Mouse (Mus musculus) hindbrain, embryonic 13.5 days (tissue): ENCODE measurements around the gene Ccl17. TPM values are rescaled to one million over a fixed set of nuclear protein-coding genes. Genes with fewer than 3 reads are reported as not detected.

Source experiments
- ATAC-seq: fragments of 200-750 bp; cut with Nextera tagmentation; 2 replicates; pipeline ENCODE4 v1.8.0; 2017; ENCODE audit warnings: moderate TSS enrichment; ENCODE audit not compliant: low FRiP score
- H3K27ac ChIP-seq: fragments of 300-500 bp; sonication (generic); 2 replicates; pipeline ENCODE4 v1.5.1; 2015; ENCODE audit warnings: inconsistent platforms, mild to moderate bottlenecking, moderate library complexity
- H3K27me3 ChIP-seq: fragments of 300-500 bp; sonication (generic); 2 replicates; pipeline ENCODE4 v1.6.1; 2015; ENCODE audit warnings: mild to moderate bottlenecking, inconsistent platforms
- H3K36me3 ChIP-seq: fragments of 300-500 bp; sonication (generic); 2 replicates; pipeline ENCODE4 v1.6.1; 2015; ENCODE audit warnings: mild to moderate bottlenecking, inconsistent platforms
- H3K4me1 ChIP-seq: fragments of 300-500 bp; sonication (generic); replicated peaks from 2 replicates; pipeline ENCODE4 v1.6.1; 2015; ENCODE audit warnings: inconsistent platforms
- H3K4me2 ChIP-seq: fragments of 300-500 bp; sonication (generic); 2 replicates; pipeline ENCODE4 v1.6.1; 2015; ENCODE audit warnings: inconsistent platforms, mild to moderate bottlenecking, moderate library complexity
- H3K4me3 ChIP-seq: fragments of 300-500 bp; sonication (generic); 2 replicates; pipeline ENCODE4 v1.5.1; 2015; ENCODE audit warnings: mild to moderate bottlenecking, inconsistent platforms
- H3K9ac ChIP-seq: fragments of 300-500 bp; sonication (generic); 2 replicates; pipeline ENCODE4 v1.6.1; 2015; ENCODE audit warnings: mild to moderate bottlenecking, inconsistent platforms
- H3K9me3 ChIP-seq: fragments of 300-500 bp; sonication (generic); 2 replicates; pipeline ENCODE4 v1.6.1; 2016; ENCODE audit warnings: inconsistent platforms
- WGBS: fragments of 180-500 bp; shearing (Covaris S2); methylation state at CpG from one replicate; pipeline ENCODE4 v1.1.7; 2015; 5-methylcytosine and 5-hydroxymethylcytosine counted together
- polyA plus RNA-seq: library from polyadenylated mRNA; unstranded; fragments of >200 nt; fragmentation: Nextera tagmentation; extraction: Ambion mirVana; gene quantifications from 2 replicates; pipeline ENCODE4 v1.2.1, GENCODE M21; 2015

Gene Ccl17
- 0.43 TPM in 1 of 2 replicates, not detected in the other for polyA plus RNA-seq

DNA sequence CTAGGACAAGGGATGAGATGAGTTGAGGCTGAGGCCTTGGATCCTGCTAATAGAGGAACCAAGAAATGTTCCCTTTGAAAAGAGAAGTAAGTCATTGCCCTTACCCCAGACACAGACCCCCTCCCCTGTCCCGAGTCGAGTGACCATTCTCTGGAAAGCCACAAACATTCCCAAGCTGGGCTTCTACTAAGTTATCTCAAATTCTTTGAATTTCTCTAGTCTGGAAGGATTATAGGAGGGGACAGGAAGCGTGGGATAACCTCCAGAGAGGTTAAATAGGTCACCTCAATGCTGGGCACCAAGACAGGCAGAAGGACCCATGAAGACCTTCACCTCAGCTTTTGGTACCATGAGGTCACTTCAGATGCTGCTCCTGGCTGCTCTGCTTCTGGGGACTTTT, at the start of gene Ccl17:
Gene Ccl17, plus strand, starts transcription at position 301 of the 400 bp plus-strand sequence.
- Histone ChIP-seq H3K4me3 (no peak within 1 kb of the TSS), H3K9ac (no peak within 1 kb of the TSS), H3K27me3 (no peaks in the 10 kb centered on the region), H3K4me1 (peaks cover 16% of the 10 kb centered on the region), H3K4me2 (no peak within 1 kb of the TSS), H3K9me3 (no peaks in the 10 kb centered on the region), H3K27ac (no peak within 1 kb of the TSS), H3K36me3 (no peaks in the 10 kb centered on the region)
- 74% methylated on average over 3 of the region's 3 CpGs for WGBS
- ATAC-seq, result no peak

GRCm38 (mm10) chr8:94767035-94767434, 43.2 kb upstream of the Ccl17 start:
- Histone ChIP-seq H3K4me3 (no peak overlapping the region), H3K27me3 (peaks cover 25% of the 10 kb centered on the region), H3K4me2 (no peak overlapping the region), H3K36me3 (no peaks in the 10 kb centered on the region), H3K27ac (no peak overlapping the region), H3K9ac (no peak overlapping the region), H3K9me3 (no peaks in the 10 kb centered on the region), H3K4me1 (peaks cover 14% of the 10 kb centered on the region)
- WGBS, result 87% methylated on average over 9 of the region's 9 CpGs
- no peak for ATAC-seq

- H3K4me3 ChIP-seq, result no peak overlapping the region
- ATAC-seq, result no peak
- H3K4me2 ChIP-seq, result no peak overlapping the region
- H3K4me1 ChIP-seq, result peaks cover 36% of the 10 kb centered on the region
- H3K9me3 ChIP-seq, result no peaks in the 10 kb centered on the region
- no peaks in the 10 kb centered on the region for H3K36me3 ChIP-seq
- no peak overlapping the region for H3K27ac ChIP-seq
- 32% methylated on average over 6 of the region's 6 CpGs for WGBS
- H3K9ac ChIP-seq, result no peak overlapping the region
- H3K27me3 ChIP-seq, result peaks cover 25% of the 10 kb centered on the region
Measured at GRCm38 (mm10) chr8:94770945-94771344, 39.3 kb upstream of the Ccl17 start.

DNA sequence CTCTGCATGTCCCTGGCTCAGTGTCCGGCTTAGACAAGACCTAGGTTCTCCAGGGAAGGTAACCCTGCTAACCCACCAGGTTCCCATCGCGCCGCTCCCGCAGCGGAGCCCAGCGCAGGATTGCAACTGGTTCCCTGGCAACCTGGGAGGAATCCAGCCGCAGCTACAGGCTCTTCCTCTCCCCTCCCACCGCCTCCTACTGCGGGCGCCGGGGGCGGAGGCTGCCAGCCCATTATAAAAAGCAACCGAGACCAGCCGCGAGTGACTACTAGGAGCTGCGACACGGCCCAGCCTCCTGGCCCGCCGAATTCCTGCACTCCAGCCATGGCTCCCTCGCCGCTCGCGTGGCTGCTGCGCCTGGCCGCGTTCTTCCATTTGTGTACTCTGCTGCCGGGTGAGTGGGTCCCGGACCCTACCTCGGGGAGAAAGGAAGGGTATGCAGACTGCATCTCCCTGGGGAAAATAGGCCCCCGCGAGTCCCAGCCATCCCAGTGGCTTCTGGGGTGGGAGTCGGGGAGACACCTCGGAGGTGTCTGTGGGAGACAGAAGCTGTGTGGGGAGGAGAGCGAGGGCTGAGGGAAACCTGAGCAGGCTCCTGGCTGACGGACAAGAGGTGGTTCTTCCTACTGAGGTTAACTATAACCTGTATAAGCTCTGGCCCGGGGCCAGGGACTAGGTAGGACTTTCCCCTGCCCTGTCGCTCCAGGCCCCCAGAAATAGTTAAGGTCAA, 38.1 kb upstream of the Ccl17 start, which contains the start of gene Cx3cl1:
Gene Cx3cl1, plus strand, starts transcription at position 69 of the 730 bp plus-strand sequence.
- H3K4me2 ChIP-seq, result peak within 1 kb of the TSS; percentile 64
- peak within 1 kb of the TSS; percentile 49 for H3K4me3 ChIP-seq
- H3K4me1 ChIP-seq, result peaks cover 36% of the 10 kb centered on the region
- peak within 1 kb of the TSS; percentile 55 for H3K27ac ChIP-seq
- H3K36me3 ChIP-seq, result no peaks in the 10 kb centered on the region
- under 1% methylated on average over 38 of the region's 38 CpGs for WGBS
- no peaks in the 10 kb centered on the region for H3K9me3 ChIP-seq
- peaks cover 25% of the 10 kb centered on the region for H3K27me3 ChIP-seq
- peak; percentile 82 for ATAC-seq
- peak within 1 kb of the TSS; percentile 74 for H3K9ac ChIP-seq

GRCm38 (mm10) chr8:94773048-94773447, 37.2 kb upstream of the Ccl17 start:
- H3K9ac ChIP-seq, result no peak overlapping the region
- H3K36me3 ChIP-seq, result no peaks in the 10 kb centered on the region
- peaks cover 25% of the 10 kb centered on the region for H3K27me3 ChIP-seq
- WGBS, result 43% methylated on average over 6 of the region's 6 CpGs
- H3K4me1 ChIP-seq, result peaks cover 39% of the 10 kb centered on the region
- H3K9me3 ChIP-seq, result no peaks in the 10 kb centered on the region
- H3K27ac ChIP-seq, result no peak overlapping the region
- ATAC-seq, result no peak
- H3K4me3 ChIP-seq, result peak overlapping the region; percentile 49
- H3K4me2 ChIP-seq, result peak overlapping the region; percentile 64

GRCm38 (mm10) chr8:94773700-94774171, 36.5 kb upstream of the Ccl17 start:
- WGBS, result 17% methylated on average over 12 of the region's 12 CpGs
- Histone ChIP-seq H3K4me3 (0 out of 2 replicates have a peak overlapping the region, but pooled peaks have one; percentile 7), H3K27ac (no peak overlapping the region; the same call in 1 of the 2 replicates), H3K4me1 (peaks cover 46% of the 10 kb centered on the region), H3K9ac (peak overlapping the region; percentile 36; the same call in 1 of the 2 replicates), H3K27me3 (peaks cover 22% of the 10 kb centered on the region), H3K36me3 (no peaks in the 10 kb centered on the region), H3K9me3 (no peaks in the 10 kb centered on the region), H3K4me2 (peak overlapping the region; percentile 64)
- ATAC-seq, result no peak

DNA sequence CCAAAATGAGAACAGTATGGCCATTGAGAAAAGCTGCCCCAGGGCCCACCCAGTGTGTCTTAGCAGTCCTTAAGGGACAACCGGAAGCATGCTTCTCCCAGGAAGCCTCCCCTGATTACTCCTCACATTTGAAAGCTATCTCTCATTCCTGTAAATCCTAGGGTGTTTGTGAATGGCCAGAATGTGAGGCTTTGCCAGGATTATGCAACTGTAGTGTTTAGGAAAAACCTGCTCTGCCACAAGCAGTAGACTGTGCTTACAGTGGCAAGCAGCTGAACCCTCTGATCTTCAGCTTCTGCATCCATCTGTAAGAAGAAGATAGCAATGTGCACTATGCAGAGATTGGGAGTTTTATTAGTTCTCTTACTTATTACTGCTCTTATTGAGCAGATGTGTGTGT, 35.7 kb upstream of the Ccl17 start:
- 0 out of 2 replicates have a peak, but pooled peaks cover 3% of the 10 kb centered on the region for H3K36me3 ChIP-seq
- WGBS, result 100% methylated on average over 1 of the region's 1 CpGs
- no peaks in the 10 kb centered on the region for H3K9me3 ChIP-seq
- H3K27ac ChIP-seq, result no peak overlapping the region
- peaks cover 15% of the 10 kb centered on the region for H3K27me3 ChIP-seq
- H3K9ac ChIP-seq, result no peak overlapping the region
- no peak overlapping the region for H3K4me3 ChIP-seq
- no peak for ATAC-seq
- no peak overlapping the region for H3K4me2 ChIP-seq
- H3K4me1 ChIP-seq, result peaks cover 49% of the 10 kb centered on the region

DNA sequence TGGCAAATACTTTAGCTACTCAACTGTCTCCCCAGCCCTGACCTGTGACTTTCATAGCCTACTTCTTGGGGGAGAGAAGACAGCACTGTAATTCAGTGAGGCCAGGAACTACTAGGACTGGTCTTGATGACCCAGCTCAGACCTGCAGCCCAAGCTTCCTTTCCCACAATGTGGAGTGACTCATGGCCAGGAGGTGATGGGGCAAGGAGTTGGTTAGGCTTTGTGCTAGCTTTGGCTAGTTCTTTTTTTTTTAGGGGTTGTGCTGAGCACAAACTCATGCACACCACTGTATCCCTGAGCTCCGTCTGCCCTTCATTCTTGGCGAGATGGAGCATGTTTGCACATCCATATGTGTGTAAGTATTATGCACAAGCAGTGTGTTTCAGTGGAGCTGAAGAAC, 33.9 kb upstream of the Ccl17 start:
- H3K9me3 ChIP-seq, result no peaks in the 10 kb centered on the region
- H3K9ac ChIP-seq, result no peak overlapping the region
- no peaks in the 10 kb centered on the region; the same call in 1 of the 2 replicates for H3K27me3 ChIP-seq
- 94% methylated on average over 2 of the region's 2 CpGs for WGBS
- H3K4me1 ChIP-seq, result peaks cover 42% of the 10 kb centered on the region
- ATAC-seq, result no peak
- H3K4me3 ChIP-seq, result no peak overlapping the region
- H3K27ac ChIP-seq, result no peak overlapping the region
- peaks cover 11% of the 10 kb centered on the region; the same call in 1 of the 2 replicates for H3K36me3 ChIP-seq
- H3K4me2 ChIP-seq, result no peak overlapping the region

GRCm38 (mm10) chr8:94778036-94778435, 32.2 kb upstream of the Ccl17 start:
- no peak for ATAC-seq
- peak overlapping the region; percentile 36; the same call in 1 of the 2 replicates for H3K27ac ChIP-seq
- no peaks in the 10 kb centered on the region; the same call in 1 of the 2 replicates for H3K27me3 ChIP-seq
- H3K4me2 ChIP-seq, result no peak overlapping the region
- 68% methylated on average over 10 of the region's 10 CpGs for WGBS
- H3K4me3 ChIP-seq, result no peak overlapping the region
- H3K9ac ChIP-seq, result no peak overlapping the region
- H3K9me3 ChIP-seq, result no peaks in the 10 kb centered on the region
- H3K36me3 ChIP-seq, result peaks cover 11% of the 10 kb centered on the region; the same call in 1 of the 2 replicates
- H3K4me1 ChIP-seq, result peaks cover 31% of the 10 kb centered on the region

DNA sequence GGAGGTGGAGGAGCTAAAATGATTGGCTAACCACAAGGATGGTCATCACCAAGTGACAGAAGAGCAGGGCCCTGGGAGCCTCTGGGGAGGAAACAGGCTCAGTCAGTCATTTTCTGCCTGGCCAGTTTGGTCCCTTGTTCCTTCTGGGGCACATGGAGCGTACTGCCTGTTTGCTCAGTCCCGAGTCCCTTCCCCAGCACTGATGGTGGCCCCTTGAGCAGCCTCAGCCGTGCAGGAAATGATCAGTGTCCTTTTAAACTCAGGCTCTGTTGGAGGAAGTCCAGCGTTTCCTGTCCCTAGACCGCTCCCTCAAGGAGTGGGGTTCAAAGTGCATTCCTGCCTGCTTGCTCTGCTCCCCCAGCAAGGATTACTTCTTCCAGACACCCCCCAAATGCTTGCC, 31.8 kb upstream of the Ccl17 start:
- H3K4me1 ChIP-seq, result peaks cover 26% of the 10 kb centered on the region
- ATAC-seq, result no peak
- WGBS, result 57% methylated on average over 5 of the region's 5 CpGs
- no peak overlapping the region for H3K4me2 ChIP-seq
- no peaks in the 10 kb centered on the region for H3K27me3 ChIP-seq
- no peaks in the 10 kb centered on the region for H3K9me3 ChIP-seq
- no peak overlapping the region for H3K9ac ChIP-seq
- peak overlapping the region; percentile 45; the same call in 1 of the 2 replicates for H3K27ac ChIP-seq
- H3K4me3 ChIP-seq, result no peak overlapping the region
- peaks cover 11% of the 10 kb centered on the region; the same call in 1 of the 2 replicates for H3K36me3 ChIP-seq

- Histone ChIP-seq H3K36me3 (peaks cover 11% of the 10 kb centered on the region; the same call in 1 of the 2 replicates), H3K27ac (peak overlapping the region; percentile 45; the same call in 1 of the 2 replicates), H3K4me1 (peaks cover 21% of the 10 kb centered on the region), H3K27me3 (no peaks in the 10 kb centered on the region), H3K4me3 (no peak overlapping the region), H3K9ac (no peak overlapping the region), H3K4me2 (no peak overlapping the region), H3K9me3 (no peaks in the 10 kb centered on the region)
- ATAC-seq, result no peak
- WGBS, result 70% methylated on average over 10 of the region's 10 CpGs
Measured at GRCm38 (mm10) chr8:94778895-94779533, 31.2 kb upstream of the Ccl17 start.

- Histone ChIP-seq H3K4me1 (peaks cover 19% of the 10 kb centered on the region), H3K27me3 (no peaks in the 10 kb centered on the region), H3K9me3 (no peaks in the 10 kb centered on the region), H3K27ac (no peak overlapping the region), H3K4me3 (no peak overlapping the region), H3K36me3 (peaks cover 11% of the 10 kb centered on the region; the same call in 1 of the 2 replicates), H3K9ac (no peak overlapping the region), H3K4me2 (no peak overlapping the region)
- ATAC-seq, result no peak
- WGBS, result 96% methylated on average over 16 of the region's 16 CpGs
Measured at GRCm38 (mm10) chr8:94779534-94780294, 30.5 kb upstream of the Ccl17 start.
